Mouse (Mus musculus) midbrain, embryonic 16.5 days (tissue): Measurements from ENCODE around the gene Fbxo36. TPM values are rescaled to one million over a fixed set of nuclear protein-coding genes. Genes with fewer than 3 reads are reported as not detected.

ENCODE experiments used
- ATAC-seq: fragments of 200-750 bp; cut with Nextera tagmentation; 2 replicates; pipeline ENCODE4 v1.8.0; 2017; ENCODE audit warnings: moderate TSS enrichment
- H3K27ac ChIP-seq: fragments of 300-500 bp; sonication (generic); 2 replicates; pipeline ENCODE4 v1.5.1; 2014; ENCODE audit warnings: mild to moderate bottlenecking, low read length, mixed read lengths
- H3K27me3 ChIP-seq: fragments of 300-500 bp; sonication (generic); 2 replicates; pipeline ENCODE4 v1.6.1; 2014; ENCODE audit warnings: low read depth, low read length, mixed read lengths; ENCODE audit not compliant: control insufficient read depth, insufficient read depth
- H3K36me3 ChIP-seq: fragments of 300-500 bp; sonication (generic); 2 replicates; pipeline ENCODE4 v1.6.1; 2014; ENCODE audit warnings: mild to moderate bottlenecking, low read length, moderate library complexity, mixed read lengths; ENCODE audit not compliant: control insufficient read depth, insufficient read depth
- H3K4me1 ChIP-seq: fragments of 300-500 bp; sonication (generic); 2 replicates; pipeline ENCODE4 v1.6.1; 2014; ENCODE audit warnings: mild to moderate bottlenecking, low read length, mixed read lengths; ENCODE audit not compliant: control insufficient read depth, insufficient read depth
- H3K4me2 ChIP-seq: fragments of 300-500 bp; sonication (generic); 2 replicates; pipeline ENCODE4 v1.6.1; 2014; ENCODE audit warnings: mild to moderate bottlenecking, low read length, mixed read lengths
- H3K4me3 ChIP-seq: fragments of 300-500 bp; sonication (generic); 2 replicates; pipeline ENCODE4 v1.5.1; 2014; ENCODE audit warnings: low read depth, mild to moderate bottlenecking, low read length, moderate library complexity, mixed read lengths
- H3K9ac ChIP-seq: fragments of 300-500 bp; sonication (generic); 2 replicates; pipeline ENCODE4 v1.6.1; 2014; ENCODE audit warnings: low read depth, low read length, mixed read lengths
- H3K9me3 ChIP-seq: fragments of 300-500 bp; sonication (generic); replicated peaks from 2 replicates; pipeline ENCODE4 v1.6.1; 2014; ENCODE audit warnings: mild to moderate bottlenecking, low read length, mixed read lengths; ENCODE audit not compliant: control insufficient read depth, poor library complexity, severe bottlenecking
- WGBS: fragments of 180-500 bp; shearing (Covaris S2); extraction: QIAGEN DNeasy Blood & Tissue Kit; methylation state at CpG from one replicate; pipeline ENCODE4 v1.1.7; 2014; 5-methylcytosine and 5-hydroxymethylcytosine counted together
- polyA plus RNA-seq: library from polyadenylated mRNA; unstranded; fragments of >200 nt; fragmentation: Nextera tagmentation; extraction: Ambion mirVana; gene quantifications from 2 replicates; pipeline ENCODE4 v1.2.1, GENCODE M21; 2015

Gene Fbxo36
- polyA plus RNA-seq, 1 experiment from 2014 or later = 6.6 TPM

DNA sequence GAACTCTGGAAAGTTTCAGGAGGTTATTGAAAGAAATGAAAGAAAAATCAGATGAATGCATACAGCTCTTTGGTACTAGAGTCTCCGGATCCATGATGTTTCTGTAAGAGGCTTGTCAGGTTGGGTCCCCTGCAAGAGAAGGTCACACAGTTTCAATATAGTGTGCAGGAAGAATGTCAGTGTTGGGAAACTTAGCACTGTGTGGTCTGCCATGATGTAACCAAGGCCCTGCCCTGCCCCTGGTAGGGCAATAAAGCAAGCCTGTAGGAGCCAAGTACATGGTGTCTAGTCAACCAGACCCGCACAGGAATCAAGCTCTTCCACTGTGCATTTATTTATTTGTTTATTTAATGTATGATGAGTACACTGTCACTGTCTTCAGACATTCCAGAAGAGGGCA, 100.7 kb downstream of the Fbxo36 start:
- H3K4me3 ChIP-seq = no peak overlapping the region
- ATAC-seq = no peak
- no peak overlapping the region for H3K9ac ChIP-seq
- no peaks in the 10 kb centered on the region for H3K9me3 ChIP-seq
- no peak overlapping the region for H3K27ac ChIP-seq
- H3K4me2 ChIP-seq = no peak overlapping the region
- H3K27me3 ChIP-seq = no peaks in the 10 kb centered on the region
- no peaks in the 10 kb centered on the region for H3K36me3 ChIP-seq
- 87% methylated on average over 2 of the region's 2 CpGs for WGBS
- peaks cover 8% of the 10 kb centered on the region for H3K4me1 ChIP-seq

- H3K4me3 ChIP-seq = no peak overlapping the region
- H3K27ac ChIP-seq = no peak overlapping the region
- no peaks in the 10 kb centered on the region for H3K27me3 ChIP-seq
- H3K9ac ChIP-seq = no peak overlapping the region
- H3K4me2 ChIP-seq = no peak overlapping the region
- no peaks in the 10 kb centered on the region for H3K9me3 ChIP-seq
- no peak for ATAC-seq
- H3K4me1 ChIP-seq = no peaks in the 10 kb centered on the region
- no peaks in the 10 kb centered on the region for H3K36me3 ChIP-seq
Measured at GRCm38 (mm10) chr1:84942666-84943065, 103.0 kb downstream of the Fbxo36 start.

DNA sequence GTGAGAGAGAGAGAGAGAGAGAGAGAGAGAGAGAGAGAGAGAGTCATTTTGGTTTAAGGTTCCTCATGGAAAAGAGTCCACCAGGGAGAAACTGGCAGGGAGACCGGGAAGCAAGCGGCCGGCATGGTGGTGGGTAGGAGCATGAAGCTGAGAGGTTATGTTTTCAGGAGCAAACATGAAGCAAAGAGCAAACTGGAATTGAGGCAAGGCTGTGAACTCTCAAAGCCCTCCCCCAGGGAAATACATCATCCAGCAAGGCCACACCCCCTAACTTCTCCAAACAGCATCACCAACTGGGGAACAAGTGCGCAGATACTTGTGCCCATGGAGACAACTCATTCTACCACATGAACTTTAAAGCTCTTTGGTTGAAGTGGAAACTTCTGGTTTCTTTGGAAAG, 103.9 kb downstream of the Fbxo36 start:
- WGBS = 96% methylated on average over 4 of the region's 4 CpGs
- H3K9me3 ChIP-seq = no peaks in the 10 kb centered on the region

DNA sequence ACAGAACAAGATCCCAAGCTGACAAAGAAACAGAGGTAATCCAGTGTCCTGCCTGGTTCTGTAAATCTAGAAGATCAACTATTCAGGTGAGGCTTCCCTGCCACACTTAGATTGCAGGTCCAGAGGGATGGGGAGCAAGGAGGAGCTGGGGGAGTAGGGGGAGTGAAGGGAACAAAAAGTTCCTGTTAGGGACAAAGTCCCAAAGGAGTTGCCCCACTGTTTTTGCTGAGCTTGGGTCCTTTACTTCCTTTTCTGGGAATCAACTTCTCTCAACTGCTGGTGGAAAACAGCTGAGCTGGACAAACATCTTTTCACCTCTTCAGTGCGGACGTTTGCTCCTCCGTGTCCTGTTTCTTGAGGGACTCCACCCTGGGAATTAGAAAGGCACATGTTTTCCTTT, 106.3 kb downstream of the Fbxo36 start:
- H3K27me3 ChIP-seq = no peaks in the 10 kb centered on the region
- no peaks in the 10 kb centered on the region for H3K36me3 ChIP-seq
- H3K9ac ChIP-seq = no peak overlapping the region
- no peak overlapping the region for H3K4me3 ChIP-seq
- H3K27ac ChIP-seq = no peak overlapping the region
- H3K4me1 ChIP-seq = no peaks in the 10 kb centered on the region
- no peaks in the 10 kb centered on the region for H3K9me3 ChIP-seq
- 94% methylated on average over 3 of the region's 3 CpGs for WGBS
- no peak overlapping the region for H3K4me2 ChIP-seq
- no peak for ATAC-seq

More for the DNA sequence above, 103.9 kb downstream of the Fbxo36 start:
- Histone ChIP-seq H3K4me2 (no peak overlapping the region), H3K9ac (no peak overlapping the region), H3K4me1 (no peaks in the 10 kb centered on the region), H3K27me3 (no peaks in the 10 kb centered on the region), H3K4me3 (no peak overlapping the region), H3K36me3 (no peaks in the 10 kb centered on the region), H3K27ac (no peak overlapping the region)
- ATAC-seq = no peak

DNA sequence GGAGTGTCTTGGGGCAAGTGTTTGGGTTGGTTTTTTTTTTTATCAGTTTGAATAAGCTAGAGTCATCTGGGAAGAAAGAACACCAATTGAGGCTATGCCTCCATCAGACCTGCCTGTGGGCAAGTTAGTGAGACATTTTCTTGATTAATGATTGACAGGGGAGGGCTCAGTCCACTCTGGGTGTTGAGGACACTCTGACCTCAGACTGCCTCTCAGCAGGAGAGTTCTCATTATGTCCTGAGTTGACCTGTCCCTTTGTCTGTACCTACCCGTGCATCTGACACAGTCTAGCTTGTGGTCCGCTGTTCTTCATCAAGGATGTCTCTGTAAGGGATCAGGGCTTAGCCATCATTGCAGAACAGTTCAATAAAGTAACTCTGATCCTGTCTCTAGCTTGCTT, 107.7 kb downstream of the Fbxo36 start:
- H3K27me3 ChIP-seq = no peaks in the 10 kb centered on the region
- no peaks in the 10 kb centered on the region for H3K4me1 ChIP-seq
- no peaks in the 10 kb centered on the region for H3K36me3 ChIP-seq
- no peak overlapping the region for H3K4me3 ChIP-seq
- no peak overlapping the region for H3K4me2 ChIP-seq
- ATAC-seq = no peak
- no peak overlapping the region for H3K27ac ChIP-seq
- WGBS = 64% methylated on average over 2 of the region's 2 CpGs
- H3K9ac ChIP-seq = no peak overlapping the region
- no peaks in the 10 kb centered on the region for H3K9me3 ChIP-seq

Other genes with a start within 250 kb of the Fbxo36 start
- gene Dner, start 143.6 kb upstream of the Fbxo36 start, polyA plus RNA-seq = 294 and 301 TPM in 2 replicates
- 44.4 and 53.3 TPM in 2 replicates for gene Trip12, start 675 bp downstream of the Fbxo36 start, polyA plus RNA-seq
- gene Slc16a14, start 95.3 kb downstream of the Fbxo36 start, polyA plus RNA-seq = 17.2 and 17.7 TPM in 2 replicates